Mouse (Mus musculus) heart, embryonic 16.5 days (tissue): ENCODE measurements around the gene Smco1. TPM values are rescaled to one million over a fixed set of nuclear protein-coding genes. Genes with fewer than 3 reads are reported as not detected.
A peak's percentile ranks its signal among the peaks of the same experiment; 100 is the strongest.
"Not testable (repeated sequence)": the region's sequence is repeated elsewhere in the genome, so short reads cannot be mapped to it uniquely, and the experiment has no call there.

Source experiments
- ATAC-seq: fragments of 200-750 bp; cut with Nextera tagmentation; replicated peaks from 2 replicates; pipeline ENCODE4 v1.8.0; 2017; ENCODE audit warnings: moderate number of reproducible peaks; ENCODE audit not compliant: insufficient read depth, low FRiP score; ENCODE audit errors: extremely low read depth
- H3K27ac ChIP-seq: fragments of 300-500 bp; sonication (generic); 2 replicates; pipeline ENCODE4 v1.5.1; 2014; ENCODE audit warnings: mild to moderate bottlenecking, low read length, control low read depth, moderate library complexity
- H3K27me3 ChIP-seq: fragments of 300-500 bp; sonication (generic); 2 replicates; pipeline ENCODE4 v1.6.1; 2014; ENCODE audit warnings: low read length, mixed read lengths; ENCODE audit not compliant: control insufficient read depth, insufficient read depth
- H3K36me3 ChIP-seq: fragments of 300-500 bp; sonication (generic); 2 replicates; pipeline ENCODE4 v1.6.1; 2014; ENCODE audit not compliant: control insufficient read depth, insufficient read depth
- H3K4me1 ChIP-seq: fragments of 300-500 bp; sonication (generic); 2 replicates; pipeline ENCODE4 v1.6.1; 2014; ENCODE audit warnings: low read length, mixed read lengths; ENCODE audit not compliant: control insufficient read depth, insufficient read depth
- H3K4me2 ChIP-seq: fragments of 300-500 bp; sonication (generic); 2 replicates; pipeline ENCODE4 v1.6.1; 2014; ENCODE audit warnings: low read depth, mild to moderate bottlenecking, control low read depth, low read length
- H3K4me3 ChIP-seq: fragments of 300-500 bp; sonication (generic); 2 replicates; pipeline ENCODE4 v1.5.1; 2014; ENCODE audit warnings: mild to moderate bottlenecking, control low read depth, low read length
- H3K9ac ChIP-seq: fragments of 300-500 bp; sonication (generic); 2 replicates; pipeline ENCODE4 v1.6.1; 2014; ENCODE audit warnings: low read length, control low read depth
- H3K9me3 ChIP-seq: fragments of 300-500 bp; sonication (generic); replicated peaks from 2 replicates; pipeline ENCODE4 v1.6.1; 2016; ENCODE audit warnings: low read length; ENCODE audit not compliant: control insufficient read depth
- WGBS: fragments of 180-500 bp; shearing (Covaris S2); extraction: QIAGEN DNeasy Blood & Tissue Kit; methylation state at CpG from one replicate; pipeline ENCODE4 v1.1.7; 2014; 5-methylcytosine and 5-hydroxymethylcytosine counted together
- polyA plus RNA-seq: library from polyadenylated mRNA; unstranded; fragments of >200 nt; fragmentation: Nextera tagmentation; extraction: Ambion mirVana; gene quantifications from 2 replicates; pipeline ENCODE4 v1.2.1, GENCODE M21; 2015

Smco1 gene
- polyA plus RNA-seq = 0.16 TPM in 1 of 2 replicates, not detected in the other

- WGBS = 73% methylated on average over 11 of the region's 11 CpGs
- H3K4me3 ChIP-seq = no peak within 1 kb of the TSS
- no peak for ATAC-seq
- no peaks in the 10 kb centered on the region for H3K4me1 ChIP-seq
- no peak within 1 kb of the TSS for H3K4me2 ChIP-seq
- H3K27ac ChIP-seq = no peak within 1 kb of the TSS
- no peak within 1 kb of the TSS for H3K9ac ChIP-seq
- no peaks in the 10 kb centered on the region for H3K9me3 ChIP-seq
- no peaks in the 10 kb centered on the region for H3K36me3 ChIP-seq
- H3K27me3 ChIP-seq = no peaks in the 10 kb centered on the region
Observed at GRCm38 (mm10) chr16:32271291-32271690, at the start of gene Smco1. Smco1 (plus strand) TSS chr16:32271468.

DNA sequence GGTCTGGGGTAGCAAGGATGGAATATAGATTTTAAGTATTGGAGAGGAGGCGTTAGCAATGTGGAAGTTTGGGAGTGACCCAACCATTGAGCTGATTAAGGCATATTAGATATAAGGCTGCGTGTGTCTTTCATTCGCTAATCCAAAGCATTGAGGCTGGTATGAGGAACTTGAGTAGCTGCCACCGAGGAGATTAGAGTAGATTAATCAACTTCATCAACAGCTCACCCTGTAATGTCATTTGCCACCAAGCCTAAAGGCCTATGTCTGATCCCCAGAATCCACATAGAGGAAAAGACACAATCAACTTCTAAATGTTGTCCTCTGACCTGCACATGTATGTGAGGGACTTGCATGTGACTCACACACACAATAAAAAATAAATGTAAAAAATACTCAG, 49.5 kb upstream of the Smco1 start:
- Histone ChIP-seq H3K9me3 (no peaks in the 10 kb centered on the region), H3K27me3 (no peaks in the 10 kb centered on the region), H3K4me3 (no peak overlapping the region), H3K9ac (no peak overlapping the region), H3K36me3 (no peaks in the 10 kb centered on the region), H3K4me2 (no peak overlapping the region), H3K27ac (no peak overlapping the region), H3K4me1 (no peaks in the 10 kb centered on the region)
- ATAC-seq = no peak
- 71% methylated on average over 4 of the region's 4 CpGs for WGBS

GRCm38 (mm10) chr16:32222399-32222798, 48.9 kb upstream of the Smco1 start:
- no peak overlapping the region for H3K27ac ChIP-seq
- ATAC-seq = no peak
- no peaks in the 10 kb centered on the region for H3K27me3 ChIP-seq
- no peak overlapping the region for H3K9ac ChIP-seq
- no peaks in the 10 kb centered on the region for H3K4me1 ChIP-seq
- no peaks in the 10 kb centered on the region for H3K9me3 ChIP-seq
- H3K4me3 ChIP-seq = no peak overlapping the region
- H3K36me3 ChIP-seq = no peaks in the 10 kb centered on the region
- no peak overlapping the region for H3K4me2 ChIP-seq

- H3K9ac ChIP-seq, H3K4me2 ChIP-seq, H3K27ac ChIP-seq, H3K27me3 ChIP-seq, H3K36me3 ChIP-seq, H3K4me1 ChIP-seq, H3K9me3 ChIP-seq, H3K4me3 ChIP-seq, ATAC-seq: not testable (repeated sequence)
- 52% methylated on average over 3 of the region's 3 CpGs for WGBS
Observed at GRCm38 (mm10) chr16:32232050-32232449, 39.2 kb upstream of the Smco1 start.

GRCm38 (mm10) chr16:32237930-32238680, 33.2 kb upstream of the Smco1 start:
- 53% methylated on average over 19 of the region's 19 CpGs for WGBS
- Histone ChIP-seq H3K9me3 (no peaks in the 10 kb centered on the region), H3K27me3 (no peaks in the 10 kb centered on the region), H3K9ac (no peak overlapping the region), H3K4me3 (no peak overlapping the region), H3K27ac (peak overlapping the region; percentile 85), H3K36me3 (0 out of 2 replicates have a peak, but pooled peaks cover 5% of the 10 kb centered on the region), H3K4me2 (peak overlapping the region; percentile 11), H3K4me1 (peaks cover 22% of the 10 kb centered on the region)
- ATAC-seq = peak; percentile 85

DNA sequence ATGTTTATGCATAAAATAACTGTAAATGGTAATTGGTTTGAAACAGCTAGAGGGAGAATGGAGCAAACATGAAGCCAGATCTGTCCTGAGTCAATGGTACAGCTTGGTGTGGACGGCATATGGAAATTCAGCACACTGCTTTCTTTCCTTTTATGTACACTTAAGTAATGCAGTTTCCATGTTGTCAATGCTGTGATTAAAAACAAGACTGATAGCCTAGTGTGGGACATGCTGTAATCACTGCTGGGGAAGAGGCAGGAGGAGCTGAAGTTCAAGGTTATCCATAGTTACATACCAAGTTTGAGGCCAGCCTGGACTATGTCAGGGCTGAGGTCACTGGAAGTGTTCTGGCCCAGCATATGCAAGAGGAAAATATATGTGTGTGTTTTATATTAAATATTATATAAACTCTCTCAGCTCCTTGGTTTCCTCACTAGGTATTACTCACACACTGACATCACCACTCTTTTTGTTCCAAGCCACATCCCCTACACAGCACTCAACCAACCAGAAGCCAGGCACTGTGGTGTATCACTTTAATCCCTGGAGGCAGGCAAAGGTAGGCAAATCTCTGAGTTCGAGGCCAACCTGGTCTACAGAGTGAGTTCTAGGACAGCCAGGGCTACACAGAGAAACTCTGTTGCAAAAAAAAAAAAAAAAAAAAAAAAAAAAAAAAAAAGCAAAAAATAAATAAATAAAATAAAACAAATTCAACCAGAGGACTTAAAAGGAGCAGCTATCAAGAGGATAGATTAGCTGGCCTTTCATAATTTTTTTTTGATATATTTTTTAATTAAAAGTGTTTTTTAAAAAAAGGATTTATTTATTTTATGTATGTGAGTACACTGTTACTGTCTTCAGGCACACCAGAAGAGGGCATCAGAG, 31.6 kb upstream of the Smco1 start:
- Histone ChIP-seq H3K27me3 (no peaks in the 10 kb centered on the region), H3K4me3 (no peak overlapping the region), H3K4me2 (no peak overlapping the region), H3K36me3 (0 out of 2 replicates have a peak, but pooled peaks cover 5% of the 10 kb centered on the region), H3K4me1 (peaks cover 20% of the 10 kb centered on the region), H3K27ac (peak overlapping the region; percentile 43; the same call in 1 of the 2 replicates), H3K9me3 (no peaks in the 10 kb centered on the region), H3K9ac (no peak overlapping the region)
- WGBS = 66% methylated on average over 2 of the region's 2 CpGs
- no peak for ATAC-seq

GRCm38 (mm10) chr16:32243901-32244300, 27.4 kb upstream of the Smco1 start:
- Histone ChIP-seq H3K27ac (no peak overlapping the region), H3K4me1 (peaks cover 26% of the 10 kb centered on the region), H3K9ac (no peak overlapping the region), H3K9me3 (no peaks in the 10 kb centered on the region), H3K4me2 (no peak overlapping the region), H3K36me3 (no peaks in the 10 kb centered on the region), H3K4me3 (no peak overlapping the region), H3K27me3 (no peaks in the 10 kb centered on the region)
- no peak for ATAC-seq
- 76% methylated on average over 3 of the region's 3 CpGs for WGBS

- ATAC-seq = peak; percentile 50
- Histone ChIP-seq H3K9me3 (no peaks in the 10 kb centered on the region), H3K27ac (peak overlapping the region; percentile 95), H3K4me1 (peaks cover 21% of the 10 kb centered on the region), H3K36me3 (no peaks in the 10 kb centered on the region), H3K27me3 (no peaks in the 10 kb centered on the region), H3K9ac (peak overlapping the region; percentile 96), H3K4me3 (peak overlapping the region; percentile 97), H3K4me2 (peak overlapping the region; percentile 89)
- WGBS = under 1% methylated on average over 40 of the region's 41 CpGs
Observed at GRCm38 (mm10) chr16:32246351-32246791, 24.9 kb upstream of the Smco1 start.

DNA sequence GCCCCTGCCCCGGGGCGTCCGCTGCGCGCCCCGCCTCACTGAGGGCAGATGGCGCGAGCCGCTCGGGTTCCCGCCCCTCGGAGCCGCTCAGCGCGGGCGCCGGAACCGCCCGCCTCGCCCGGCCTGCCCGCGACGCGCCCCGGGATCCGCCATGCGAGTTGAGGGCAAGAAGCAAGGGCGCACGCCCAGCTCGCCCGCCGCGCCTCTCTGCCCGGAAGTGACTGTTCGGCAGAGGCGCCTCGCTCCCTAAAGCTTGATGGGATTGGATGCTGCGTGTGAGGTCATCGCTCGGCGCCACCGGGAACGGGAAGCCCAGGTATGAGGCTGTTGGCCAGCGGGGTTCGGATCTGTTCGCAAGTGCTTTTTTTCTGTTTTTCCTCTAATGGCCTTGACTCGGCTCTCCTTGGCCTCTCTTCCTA, 24.3 kb upstream of the Smco1 start, which contains the start of the genes Fbxo45 and Wdr53:
TSS of gene Fbxo45 (minus strand) at position 207 of the 419 bp plus-strand sequence.
TSS of gene Wdr53 (plus strand) at position 276 of the 419 bp plus-strand sequence.
- peak; percentile 97 for ATAC-seq
- peaks cover under 1% of the 10 kb centered on the region; the same call in 1 of the 2 replicates for H3K36me3 ChIP-seq
- peaks cover 21% of the 10 kb centered on the region for H3K4me1 ChIP-seq
- no peaks in the 10 kb centered on the region for H3K9me3 ChIP-seq
- WGBS = under 1% methylated on average over 48 of the region's 48 CpGs
- H3K27ac ChIP-seq = peak within 1 kb of the TSS; percentile 95
- H3K4me2 ChIP-seq = peak within 1 kb of the TSS; percentile 89
- peak within 1 kb of the TSS; percentile 96 for H3K9ac ChIP-seq
- no peaks in the 10 kb centered on the region for H3K27me3 ChIP-seq
- H3K4me3 ChIP-seq = peak within 1 kb of the TSS; percentile 97
